Mouse (Mus musculus): ENCODE measurements at regions not wholly inside any gene's neighbourhood (a gene's known extent, or its start where the extent isn't known, plus 50 kb on each side); places are given as distances from the start of the nearest gene placed in this dataset.

- no peak for TF ChIP-seq CTCF (IDR thresholded peaks at IDR 0.05; ENCODE audit: borderline replicate concordance, insufficient read depth, low read depth, low read length)
- no peak for TF ChIP-seq POLR2A (IDR thresholded peaks at IDR 0.05; ENCODE audit: borderline replicate concordance, insufficient read depth, low read length)
These were observed 164.7 kb upstream of the Smim15 start for GRCm38 (mm10) chr13:107879535-107879934.

Data from cerebellum, adult 2 months (tissue).